Mouse (Mus musculus) lung, embryonic 15.5 days (tissue): ENCODE measurements around the gene Csmd2. TPM values are rescaled to one million over a fixed set of nuclear protein-coding genes. Genes with fewer than 3 reads are reported as not detected.

Experiments
- ATAC-seq: fragments of 200-750 bp; cut with Nextera tagmentation; 2 replicates; pipeline ENCODE4 v1.8.0; 2017; ENCODE audit warnings: moderate number of reproducible peaks, borderline replicate concordance; ENCODE audit not compliant: low FRiP score, low TSS enrichment; ENCODE audit errors: extremely low read depth
- H3K27ac ChIP-seq: fragments of 300-500 bp; sonication (generic); 2 replicates; pipeline ENCODE4 v1.5.1; 2015; ENCODE audit warnings: moderate library complexity, mild to moderate bottlenecking, inconsistent platforms
- H3K27me3 ChIP-seq: fragments of 300-500 bp; sonication (generic); 2 replicates; pipeline ENCODE4 v1.6.1; 2015; ENCODE audit warnings: inconsistent platforms
- H3K36me3 ChIP-seq: fragments of 300-500 bp; sonication (generic); 2 replicates; pipeline ENCODE4 v1.6.1; 2015; ENCODE audit warnings: inconsistent platforms
- H3K4me1 ChIP-seq: fragments of 300-500 bp; sonication (generic); 2 replicates; pipeline ENCODE4 v1.6.1; 2015; ENCODE audit warnings: inconsistent platforms
- H3K4me2 ChIP-seq: fragments of 300-500 bp; sonication (generic); 2 replicates; pipeline ENCODE4 v1.6.1; 2015; ENCODE audit warnings: inconsistent platforms, mild to moderate bottlenecking, moderate library complexity
- H3K4me3 ChIP-seq: fragments of 300-500 bp; sonication (generic); 2 replicates; pipeline ENCODE4 v1.5.1; 2015; ENCODE audit warnings: mild to moderate bottlenecking, inconsistent platforms
- H3K9ac ChIP-seq: fragments of 300-500 bp; sonication (generic); 2 replicates; pipeline ENCODE4 v1.6.1; 2015; ENCODE audit warnings: inconsistent platforms
- H3K9me3 ChIP-seq: fragments of 300-500 bp; sonication (generic); 2 replicates; pipeline ENCODE4 v1.6.1; 2016; ENCODE audit warnings: inconsistent platforms
- WGBS: fragments of 180-500 bp; shearing (Covaris S2); methylation state at CpG from one replicate; pipeline ENCODE4 v1.1.7; 2015; 5-methylcytosine and 5-hydroxymethylcytosine counted together
- polyA plus RNA-seq: library from polyadenylated mRNA; unstranded; fragments of >200 nt; fragmentation: Nextera tagmentation; extraction: Ambion mirVana; gene quantifications from 2 replicates; pipeline ENCODE4 v1.2.1, GENCODE M21; 2015

Gene Csmd2
- polyA plus RNA-seq, 1 experiment from 2014 or later = 0.21 TPM

DNA sequence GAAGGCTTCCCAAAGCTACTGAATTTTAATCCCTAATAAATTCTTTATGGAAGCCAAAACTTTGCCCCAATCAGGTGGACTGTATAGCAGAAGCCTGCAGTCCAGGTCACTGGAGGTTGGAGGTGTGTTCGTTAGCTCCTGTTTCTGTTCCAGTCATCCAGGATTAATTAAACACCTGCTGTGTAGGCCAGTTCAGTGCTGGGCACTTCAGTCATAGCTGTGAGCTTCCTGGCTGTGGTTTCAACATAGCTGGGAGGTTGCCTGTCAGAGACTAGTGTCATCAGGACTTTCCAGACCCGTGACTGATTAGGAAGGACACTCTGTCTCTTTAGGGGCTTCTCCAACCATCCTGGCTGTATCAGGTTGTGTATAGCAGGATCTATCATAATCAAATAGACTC, 337.9 kb downstream of the Csmd2 start:
- WGBS = 60% methylated on average over 2 of the region's 2 CpGs
- Histone ChIP-seq H3K4me2 (no peak overlapping the region), H3K27me3 (no peaks in the 10 kb centered on the region), H3K4me1 (0 out of 2 replicates have a peak, but pooled peaks cover 2% of the 10 kb centered on the region), H3K9me3 (no peaks in the 10 kb centered on the region), H3K4me3 (no peak overlapping the region), H3K27ac (no peak overlapping the region), H3K9ac (no peak overlapping the region), H3K36me3 (no peaks in the 10 kb centered on the region)
- ATAC-seq = no peak

DNA sequence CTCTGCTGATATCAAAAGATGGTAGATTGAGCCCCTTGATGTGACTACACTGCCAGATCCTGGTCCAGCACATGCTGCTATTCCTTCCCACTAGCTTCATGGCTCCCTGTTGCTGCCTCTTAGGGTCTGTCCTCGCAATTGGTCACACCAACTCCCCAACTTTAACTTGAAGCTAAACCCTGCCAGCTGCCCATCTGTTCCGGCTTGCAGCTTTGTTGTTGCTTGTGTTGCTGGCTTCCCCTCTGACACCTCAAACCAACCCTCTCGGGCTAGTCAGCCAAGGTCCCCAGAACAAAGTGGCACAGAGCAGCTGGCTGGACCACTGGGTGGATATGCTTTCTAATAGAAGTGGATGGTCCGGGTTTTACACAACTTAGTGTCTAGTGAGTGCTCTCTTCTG, 339.1 kb downstream of the Csmd2 start:
- Histone ChIP-seq H3K4me2 (no peak overlapping the region), H3K4me1 (0 out of 2 replicates have a peak, but pooled peaks cover 4% of the 10 kb centered on the region), H3K27me3 (no peaks in the 10 kb centered on the region), H3K9ac (no peak overlapping the region), H3K4me3 (no peak overlapping the region), H3K27ac (no peak overlapping the region), H3K36me3 (no peaks in the 10 kb centered on the region), H3K9me3 (no peaks in the 10 kb centered on the region)
- WGBS = 64% methylated on average over 4 of the region's 4 CpGs
- no peak for ATAC-seq

DNA sequence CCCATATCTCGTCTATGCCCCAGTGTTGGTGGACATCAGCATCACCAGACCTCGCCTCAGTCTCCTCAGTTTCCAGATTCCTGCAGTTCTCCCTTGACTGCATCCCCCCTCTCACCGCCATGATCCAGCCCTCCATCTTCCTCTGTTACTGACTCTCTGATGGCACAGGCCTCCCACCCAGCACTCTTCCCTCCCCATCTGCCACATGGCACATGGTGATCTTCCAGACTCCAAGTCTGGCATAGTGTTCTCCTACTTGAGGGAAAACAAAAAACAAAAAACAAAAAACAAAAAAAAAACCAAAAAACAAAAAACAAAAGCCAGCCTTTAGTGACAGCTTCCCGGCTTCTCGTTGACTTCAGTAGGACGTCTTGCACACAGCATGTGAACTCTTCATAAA, 339.8 kb downstream of the Csmd2 start:
- H3K9me3 ChIP-seq = no peaks in the 10 kb centered on the region
- H3K4me2 ChIP-seq = no peak overlapping the region
- no peak overlapping the region for H3K9ac ChIP-seq
- 0 out of 2 replicates have a peak, but pooled peaks cover 4% of the 10 kb centered on the region for H3K4me1 ChIP-seq
- 75% methylated on average over 6 of the region's 6 CpGs for WGBS
- H3K4me3 ChIP-seq = no peak overlapping the region
- H3K27me3 ChIP-seq = no peaks in the 10 kb centered on the region; the same call in 1 of the 2 replicates
- no peak for ATAC-seq
- no peaks in the 10 kb centered on the region for H3K36me3 ChIP-seq
- H3K27ac ChIP-seq = no peak overlapping the region

DNA sequence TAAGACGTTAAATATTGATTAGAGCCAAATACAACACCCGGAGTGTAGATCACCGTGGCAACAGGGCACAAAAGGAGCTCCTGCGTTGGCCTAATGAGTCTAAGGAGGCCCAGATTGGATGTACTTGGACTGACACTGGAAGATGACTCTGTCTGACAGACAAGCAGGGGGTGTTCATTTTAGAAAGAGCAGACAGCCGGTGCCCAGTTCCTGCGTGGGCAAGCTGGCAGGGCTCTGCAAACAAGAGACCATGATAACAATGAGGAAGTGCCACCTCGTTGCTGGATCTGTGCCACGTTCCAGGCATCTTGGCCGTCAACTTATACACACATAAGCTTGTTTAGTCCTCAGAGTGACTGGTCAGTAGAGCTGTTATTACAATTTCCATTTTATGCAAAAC, 342.9 kb downstream of the Csmd2 start:
- 57% methylated on average over 9 of the region's 9 CpGs for WGBS
- H3K4me1 ChIP-seq = 0 out of 2 replicates have a peak, but pooled peaks cover 4% of the 10 kb centered on the region
- H3K9ac ChIP-seq = no peak overlapping the region
- no peaks in the 10 kb centered on the region for H3K36me3 ChIP-seq
- H3K4me2 ChIP-seq = no peak overlapping the region
- no peaks in the 10 kb centered on the region for H3K9me3 ChIP-seq
- no peaks in the 10 kb centered on the region; the same call in 1 of the 2 replicates for H3K27me3 ChIP-seq
- no peak for ATAC-seq
- H3K4me3 ChIP-seq = no peak overlapping the region
- no peak overlapping the region for H3K27ac ChIP-seq

DNA sequence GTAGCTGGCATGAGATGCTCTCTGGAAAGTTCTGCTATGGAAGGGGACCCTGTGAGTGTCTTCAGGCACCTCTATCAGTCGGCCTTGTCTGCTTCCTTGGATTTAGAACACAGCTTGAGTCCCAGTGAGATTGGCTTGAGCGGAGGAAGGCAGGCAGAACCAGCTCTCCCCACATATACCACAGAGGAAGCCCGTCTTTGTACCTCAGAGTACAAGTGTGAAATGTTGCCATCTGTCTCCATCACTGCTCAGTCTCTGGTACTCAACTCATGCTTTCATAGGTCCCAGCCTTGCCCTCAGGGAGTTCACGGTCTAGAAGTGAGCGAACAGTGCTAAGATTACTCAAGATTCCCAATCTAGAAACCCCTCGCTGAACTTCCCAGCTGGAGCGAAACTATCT, 352.8 kb downstream of the Csmd2 start:
- no peak for ATAC-seq
- H3K27me3 ChIP-seq = peaks cover 4% of the 10 kb centered on the region
- WGBS = 82% methylated on average over 7 of the region's 7 CpGs
- no peak overlapping the region for H3K4me3 ChIP-seq
- H3K9me3 ChIP-seq = no peaks in the 10 kb centered on the region
- H3K4me1 ChIP-seq = no peaks in the 10 kb centered on the region
- no peak overlapping the region for H3K4me2 ChIP-seq
- no peaks in the 10 kb centered on the region for H3K36me3 ChIP-seq
- H3K27ac ChIP-seq = no peak overlapping the region
- no peak overlapping the region for H3K9ac ChIP-seq

DNA sequence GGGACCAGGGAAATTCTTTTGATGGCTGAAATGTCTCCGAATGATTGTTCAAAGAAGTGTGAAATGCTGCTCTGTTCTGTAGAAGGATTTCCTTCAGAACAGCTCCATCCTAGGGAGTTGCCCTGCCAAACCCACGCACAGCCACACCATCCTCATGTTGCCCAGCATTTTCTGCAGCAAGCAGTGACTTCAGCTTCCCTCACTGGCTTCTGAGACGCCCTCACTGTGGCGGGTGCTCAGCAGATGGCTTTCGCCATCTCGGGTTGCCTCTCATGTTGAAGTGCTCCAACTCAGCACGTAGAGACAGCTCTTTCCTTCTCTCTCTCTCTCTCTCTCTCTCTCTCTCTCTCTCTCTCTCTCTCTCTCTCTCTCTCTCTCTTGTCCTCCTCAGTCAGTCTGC, 353.7 kb downstream of the Csmd2 start:
- H3K4me1 ChIP-seq = no peaks in the 10 kb centered on the region
- no peak overlapping the region for H3K27ac ChIP-seq
- H3K4me2 ChIP-seq = no peak overlapping the region
- 40% methylated on average over 7 of the region's 7 CpGs for WGBS
- no peak for ATAC-seq
- no peak overlapping the region for H3K9ac ChIP-seq
- peaks cover 4% of the 10 kb centered on the region for H3K27me3 ChIP-seq
- no peaks in the 10 kb centered on the region for H3K36me3 ChIP-seq
- H3K4me3 ChIP-seq = no peak overlapping the region
- H3K9me3 ChIP-seq = no peaks in the 10 kb centered on the region

DNA sequence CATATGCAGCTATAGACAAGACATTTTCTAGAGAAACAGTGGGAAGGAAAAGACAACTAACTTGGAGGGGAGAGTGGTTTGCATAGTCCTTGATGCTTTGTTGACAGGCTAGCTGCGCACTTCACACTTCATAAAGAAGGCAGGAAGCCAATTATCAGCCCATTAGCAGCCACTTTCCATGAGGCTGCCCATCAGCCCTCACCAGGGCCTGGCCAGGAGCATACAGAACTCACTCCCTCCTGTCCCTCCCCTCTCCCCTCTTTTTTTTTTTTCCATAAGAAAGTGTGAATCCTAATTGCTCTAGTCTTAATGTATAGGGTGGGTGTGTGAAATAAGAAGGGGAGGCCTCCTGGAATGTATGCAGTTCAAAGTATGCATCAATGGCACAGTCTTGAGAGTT, 354.6 kb downstream of the Csmd2 start:
- Histone ChIP-seq H3K4me3 (no peak overlapping the region), H3K9ac (no peak overlapping the region), H3K4me1 (no peaks in the 10 kb centered on the region), H3K27ac (no peak overlapping the region), H3K9me3 (no peaks in the 10 kb centered on the region), H3K4me2 (no peak overlapping the region), H3K27me3 (peaks cover 9% of the 10 kb centered on the region), H3K36me3 (no peaks in the 10 kb centered on the region)
- ATAC-seq = peak; percentile 60; the same call in 1 of the 2 replicates
- WGBS = 29% methylated on average over 1 of the region's 1 CpGs

DNA sequence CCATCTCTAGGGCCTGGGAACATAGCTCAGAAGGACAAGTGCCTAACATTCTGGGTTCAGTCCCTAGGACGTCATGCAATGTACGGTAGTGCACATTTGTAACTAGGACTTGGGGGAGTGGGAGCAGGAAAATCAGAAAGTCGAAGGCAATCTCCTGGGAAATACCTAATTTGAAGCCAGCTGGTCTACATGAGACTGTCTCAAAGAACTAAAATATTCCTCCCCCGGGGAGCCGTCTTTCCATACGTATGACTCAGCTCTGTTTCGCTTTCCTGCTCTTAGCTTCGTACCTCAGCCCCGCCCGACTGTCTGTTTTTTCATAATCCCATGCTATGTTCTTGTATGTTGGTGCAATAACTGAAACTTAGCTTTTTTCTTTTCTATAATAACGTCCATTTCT, 371.1 kb downstream of the Csmd2 start:
- no peak overlapping the region for H3K4me3 ChIP-seq
- 89% methylated on average over 11 of the region's 11 CpGs for WGBS
- no peak overlapping the region for H3K27ac ChIP-seq
- no peak for ATAC-seq
- H3K36me3 ChIP-seq = no peaks in the 10 kb centered on the region
- H3K27me3 ChIP-seq = no peaks in the 10 kb centered on the region
- no peaks in the 10 kb centered on the region for H3K4me1 ChIP-seq
- H3K4me2 ChIP-seq = no peak overlapping the region
- H3K9me3 ChIP-seq = no peaks in the 10 kb centered on the region
- H3K9ac ChIP-seq = no peak overlapping the region

DNA sequence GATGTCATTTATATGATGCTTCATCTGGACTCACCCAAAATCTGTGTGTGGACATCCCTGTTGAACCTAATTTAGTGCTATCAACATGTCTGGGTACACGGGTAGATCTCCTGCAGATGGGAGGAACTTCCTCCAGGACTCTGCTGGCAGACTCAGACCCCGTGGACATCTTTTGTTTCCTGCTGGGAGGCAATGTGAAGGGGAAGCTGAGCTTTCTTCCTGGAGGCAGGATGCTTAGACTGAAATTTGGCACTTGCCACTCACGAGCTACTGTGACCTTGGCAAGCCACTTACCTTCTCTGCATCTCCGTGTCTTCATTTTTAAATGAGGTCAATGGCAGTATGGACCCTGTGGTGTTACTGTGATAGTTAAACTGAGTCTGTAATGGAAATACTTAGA, 378.2 kb downstream of the Csmd2 start:
- Histone ChIP-seq H3K27ac (no peak overlapping the region), H3K9ac (no peak overlapping the region), H3K4me3 (no peak overlapping the region), H3K27me3 (no peaks in the 10 kb centered on the region), H3K4me1 (no peaks in the 10 kb centered on the region), H3K4me2 (no peak overlapping the region), H3K36me3 (no peaks in the 10 kb centered on the region), H3K9me3 (no peaks in the 10 kb centered on the region)
- no peak for ATAC-seq
- WGBS = 60% methylated on average over 4 of the region's 4 CpGs

DNA sequence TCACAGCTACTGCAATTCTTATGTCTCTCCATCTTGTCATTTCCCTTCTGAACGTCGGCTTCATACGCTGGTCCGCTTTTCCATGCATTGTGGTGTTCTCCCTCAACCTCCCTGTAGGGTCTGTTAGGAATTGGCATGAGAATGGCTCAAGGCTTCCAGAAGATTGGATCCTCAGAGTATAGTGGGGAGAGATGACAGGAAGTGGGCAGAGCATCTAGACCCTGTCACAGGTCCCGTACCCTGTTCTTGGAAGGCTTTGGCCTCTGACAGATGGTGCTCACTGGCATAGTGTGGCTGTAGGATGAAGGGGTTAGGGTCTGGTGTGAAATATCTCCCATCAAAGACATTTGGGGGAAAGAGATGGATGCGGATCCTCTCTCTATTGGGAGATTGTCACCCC, 380.4 kb downstream of the Csmd2 start:
- Histone ChIP-seq H3K4me1 (no peaks in the 10 kb centered on the region), H3K27ac (no peak overlapping the region), H3K9ac (no peak overlapping the region), H3K9me3 (no peaks in the 10 kb centered on the region), H3K4me3 (no peak overlapping the region), H3K27me3 (no peaks in the 10 kb centered on the region), H3K36me3 (no peaks in the 10 kb centered on the region), H3K4me2 (no peak overlapping the region)
- no peak for ATAC-seq
- 87% methylated on average over 6 of the region's 6 CpGs for WGBS

DNA sequence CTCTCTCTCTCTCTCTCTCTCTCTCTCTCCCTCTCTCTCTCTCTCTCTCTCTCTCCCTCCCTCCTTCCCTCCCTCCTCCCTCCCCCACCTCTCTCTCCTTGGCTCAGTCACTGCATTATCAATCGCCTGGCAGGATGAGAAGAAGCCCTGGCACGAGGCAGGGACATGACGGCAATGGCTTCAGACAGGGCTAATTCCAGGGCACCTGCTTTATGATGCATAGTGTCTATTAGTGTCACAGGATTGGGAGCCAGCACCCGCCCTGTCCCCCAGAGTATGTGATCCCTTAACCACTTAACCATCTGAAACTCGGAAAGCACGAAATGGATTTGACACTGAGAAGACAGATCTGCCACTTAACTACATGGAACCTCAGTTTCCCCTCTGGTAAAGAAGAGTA, 384.1 kb downstream of the Csmd2 start:
- H3K4me3 ChIP-seq = no peak overlapping the region
- H3K9me3 ChIP-seq = no peaks in the 10 kb centered on the region
- no peak overlapping the region for H3K27ac ChIP-seq
- no peaks in the 10 kb centered on the region for H3K36me3 ChIP-seq
- no peaks in the 10 kb centered on the region for H3K27me3 ChIP-seq
- ATAC-seq = no peak
- H3K9ac ChIP-seq = no peak overlapping the region
- WGBS = 71% methylated on average over 6 of the region's 6 CpGs
- no peak overlapping the region for H3K4me2 ChIP-seq
- no peaks in the 10 kb centered on the region for H3K4me1 ChIP-seq

DNA sequence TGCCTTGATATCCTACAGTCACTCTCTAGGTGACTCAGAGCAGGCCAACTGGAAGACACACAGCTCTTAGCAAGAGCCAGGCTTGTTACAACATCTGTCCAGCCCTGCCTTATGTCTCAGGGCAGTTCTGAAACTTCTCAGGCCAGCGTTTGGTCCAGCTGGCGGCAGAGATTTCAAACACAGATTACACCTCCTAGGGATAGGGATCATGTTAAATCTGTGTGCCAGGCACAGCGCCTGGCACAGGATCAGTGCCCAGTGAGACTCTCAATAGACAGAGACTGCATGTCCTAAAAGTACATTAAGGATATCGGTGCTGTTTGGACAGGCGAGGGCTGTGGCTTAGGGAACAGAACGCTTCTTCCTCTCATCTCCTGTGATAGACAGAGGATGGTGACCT, 385.5 kb downstream of the Csmd2 start:
- WGBS = 69% methylated on average over 6 of the region's 6 CpGs
- H3K9ac ChIP-seq = no peak overlapping the region
- H3K36me3 ChIP-seq = no peaks in the 10 kb centered on the region
- no peak overlapping the region for H3K4me2 ChIP-seq
- no peak overlapping the region for H3K27ac ChIP-seq
- H3K27me3 ChIP-seq = no peaks in the 10 kb centered on the region
- no peaks in the 10 kb centered on the region for H3K9me3 ChIP-seq
- H3K4me1 ChIP-seq = no peaks in the 10 kb centered on the region
- no peak overlapping the region for H3K4me3 ChIP-seq
- no peak for ATAC-seq

DNA sequence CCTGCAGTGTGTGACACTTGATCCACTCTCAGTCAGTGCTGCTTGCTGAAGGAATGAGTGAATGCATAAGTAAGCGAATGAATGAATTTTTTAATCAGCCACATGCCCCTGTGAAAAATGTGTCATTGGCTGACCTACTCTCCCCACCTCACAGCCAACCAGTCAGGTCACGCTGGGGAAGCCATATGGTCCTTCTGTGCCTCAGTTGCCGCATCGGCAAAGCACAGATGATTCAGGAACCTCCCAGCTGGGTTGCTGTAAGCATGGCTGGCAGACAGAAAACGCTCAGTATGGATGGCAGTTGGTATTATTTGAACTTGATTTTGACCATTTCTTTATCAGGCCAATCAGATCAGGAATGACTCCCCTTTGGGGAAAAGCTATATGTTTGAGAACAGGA, 386.4 kb downstream of the Csmd2 start:
- no peak overlapping the region for H3K27ac ChIP-seq
- H3K9me3 ChIP-seq = no peaks in the 10 kb centered on the region
- H3K4me1 ChIP-seq = no peaks in the 10 kb centered on the region
- no peak overlapping the region for H3K4me3 ChIP-seq
- no peak for ATAC-seq
- H3K36me3 ChIP-seq = no peaks in the 10 kb centered on the region
- no peak overlapping the region for H3K4me2 ChIP-seq
- 84% methylated on average over 5 of the region's 5 CpGs for WGBS
- H3K9ac ChIP-seq = no peak overlapping the region
- no peaks in the 10 kb centered on the region for H3K27me3 ChIP-seq
